Mouse (Mus musculus): ENCODE results near the gene Ndufa4l2.

GRCm38 (mm10) chr10:127477301-127477700 lies 37.5 kb upstream of the Ndufa4l2 start:
- no peak for TF ChIP-seq POLR2A (IDR thresholded peaks at IDR 0.05; ENCODE audit: low read depth, low read length)
- TF ChIP-seq CTCF (IDR thresholded peaks at IDR 0.05; ENCODE audit: borderline replicate concordance, insufficient read depth, low read length) = no peak
